Mouse (Mus musculus): Measurements from ENCODE around the gene Itm2c.

The Itm2c gene

DNA sequence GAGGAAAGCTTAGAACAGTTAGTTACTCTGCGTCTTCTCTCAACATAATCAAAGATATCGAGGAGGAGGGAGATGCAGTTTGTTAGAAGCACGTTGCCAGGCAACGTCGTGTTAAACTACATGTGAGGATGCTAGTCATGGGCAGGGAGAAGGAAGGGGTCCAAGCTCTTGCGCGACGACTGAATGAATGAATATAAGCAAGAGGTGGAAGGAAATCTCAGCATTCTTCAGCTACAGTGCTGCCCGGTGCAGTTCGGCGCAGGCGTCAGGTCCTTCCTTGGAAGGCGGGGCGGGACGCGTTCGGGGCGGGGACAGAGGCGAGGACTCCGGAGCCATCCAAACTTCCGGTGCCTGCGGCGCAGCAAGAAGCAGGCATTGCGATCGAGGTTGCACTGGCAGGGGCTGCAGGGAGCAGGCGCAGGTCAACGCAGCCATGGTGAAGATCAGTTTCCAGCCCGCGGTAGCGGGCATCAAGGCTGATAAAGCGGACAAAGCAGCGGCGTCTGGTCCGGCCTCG is at the start of gene Itm2c:
Gene Itm2c (plus strand): TSS at position 51 of the 517 bp plus-strand sequence.
- DNase-seq (ENCODE audit: low read depth, low spot score) = peak; percentile 89

DNA sequence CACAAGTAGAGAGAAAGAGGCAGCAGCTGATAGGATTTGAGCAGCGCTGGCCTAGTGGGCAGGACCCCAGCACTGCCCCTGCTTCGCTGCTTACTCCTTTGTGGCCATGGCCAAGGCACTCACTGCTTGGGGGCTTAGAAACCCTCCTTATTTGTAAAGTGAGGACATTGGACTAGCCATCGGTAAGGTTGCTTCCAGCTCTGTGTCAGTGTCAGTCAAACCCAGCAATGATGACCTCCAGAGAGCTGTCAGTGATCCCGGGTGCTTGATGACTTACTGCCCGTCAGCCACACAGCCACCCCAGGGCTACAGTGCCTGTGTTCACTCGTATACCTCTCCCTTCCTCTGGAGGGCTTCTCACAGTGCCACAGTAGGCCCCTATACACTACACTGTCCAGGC is 49.1 kb upstream of the Itm2c start:
- no peak for DNase-seq (ENCODE audit: low read depth, low spot score)

DNA sequence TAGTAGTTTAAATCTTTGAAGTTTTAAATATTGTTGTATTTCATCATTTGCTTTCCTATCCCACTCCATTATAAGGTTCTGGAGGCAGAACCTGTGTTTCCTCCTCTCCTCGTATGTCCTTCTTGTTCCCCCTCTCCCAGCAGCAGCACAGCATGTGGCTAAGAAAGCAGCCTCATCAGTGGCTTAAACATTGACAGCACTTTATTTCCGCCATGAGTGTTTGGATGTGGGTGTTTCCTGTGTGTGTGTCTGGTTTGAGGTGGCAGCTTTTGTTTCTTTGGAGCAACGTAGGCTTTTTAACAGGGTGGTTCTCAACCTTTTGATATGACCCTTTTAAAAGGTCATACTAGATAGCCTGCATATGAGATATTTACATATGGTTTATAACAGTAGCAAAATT is 48.6 kb upstream of the Itm2c start:
- no peak for DNase-seq (ENCODE audit: low read depth, low spot score)

DNA sequence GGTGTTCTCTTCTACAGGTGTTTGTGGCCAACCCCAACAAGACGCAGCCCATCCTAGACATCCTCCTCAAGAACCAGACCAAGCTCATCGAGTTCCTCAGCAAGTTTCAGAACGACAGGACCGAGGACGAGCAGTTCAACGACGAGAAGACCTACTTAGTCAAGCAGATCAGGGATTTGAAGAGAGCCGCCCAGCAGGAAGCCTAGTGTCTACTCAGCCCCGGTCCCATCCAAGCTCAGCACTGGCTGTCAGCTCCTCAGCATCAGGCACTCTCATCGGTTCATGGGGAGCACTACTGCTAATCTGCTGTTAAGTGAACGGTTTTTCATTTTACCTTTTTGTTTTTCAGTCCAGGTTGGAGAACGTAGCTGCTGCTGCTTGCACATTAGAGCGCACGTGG is 45.1 kb upstream of the Itm2c start:
- no peak for DNase-seq (ENCODE audit: low read depth, low spot score)

DNA sequence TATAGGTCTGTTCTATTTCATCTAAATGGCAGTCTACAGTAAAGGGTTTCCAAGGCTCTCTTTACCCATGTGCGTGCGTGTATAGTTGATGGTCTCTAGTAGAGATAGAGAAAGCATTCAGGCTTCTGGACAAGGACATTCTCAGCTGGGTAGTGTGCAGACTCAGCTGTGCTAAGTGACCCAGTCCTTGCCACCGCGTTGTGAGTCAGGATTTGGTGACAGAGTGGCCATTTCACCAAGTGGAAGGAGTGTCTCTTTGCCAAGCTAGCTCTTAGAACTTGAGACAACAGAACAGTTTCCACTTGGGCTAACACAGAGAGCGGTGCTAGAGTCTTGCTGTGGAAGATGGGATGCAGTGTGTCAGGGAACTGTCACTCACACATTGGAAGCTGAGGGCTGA is 43.2 kb upstream of the Itm2c start:
- no peak for DNase-seq (ENCODE audit: low read depth, low spot score)

DNA sequence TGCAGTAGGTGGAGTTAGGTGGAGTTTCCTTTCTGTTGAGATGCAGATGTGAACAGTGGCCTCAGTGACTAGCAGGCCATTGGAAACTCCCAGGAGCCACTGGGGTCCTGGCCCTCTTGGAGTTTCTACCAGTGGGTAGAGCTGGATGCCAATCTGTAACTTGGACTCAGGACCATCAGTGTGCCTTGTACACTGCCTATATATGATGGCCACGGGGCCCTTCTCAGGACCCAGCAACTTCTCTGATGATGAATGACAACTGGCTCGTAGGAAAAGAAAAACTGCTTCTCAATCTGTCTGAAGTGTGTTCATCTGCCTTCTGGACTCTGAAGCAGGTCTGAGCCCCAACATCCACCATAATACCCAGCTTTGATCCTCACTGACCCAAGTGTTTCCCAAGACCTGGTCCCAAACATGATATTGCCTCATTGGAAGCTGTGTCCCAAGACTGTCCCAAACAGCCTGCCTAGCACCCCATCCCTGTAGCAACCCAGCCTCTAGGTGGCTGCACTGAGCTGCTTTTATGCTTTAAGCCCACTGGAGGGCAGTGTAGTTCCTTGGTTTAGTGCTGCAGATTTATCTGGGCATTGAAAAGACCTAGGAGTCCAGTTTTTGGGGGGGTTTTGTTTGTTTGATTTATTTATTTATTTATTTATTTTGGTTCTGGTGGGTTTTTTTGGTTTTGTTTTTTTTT is 40.9 kb upstream of the Itm2c start:
- peak; percentile 77 for DNase-seq (ENCODE audit: low read depth, low spot score)

DNA sequence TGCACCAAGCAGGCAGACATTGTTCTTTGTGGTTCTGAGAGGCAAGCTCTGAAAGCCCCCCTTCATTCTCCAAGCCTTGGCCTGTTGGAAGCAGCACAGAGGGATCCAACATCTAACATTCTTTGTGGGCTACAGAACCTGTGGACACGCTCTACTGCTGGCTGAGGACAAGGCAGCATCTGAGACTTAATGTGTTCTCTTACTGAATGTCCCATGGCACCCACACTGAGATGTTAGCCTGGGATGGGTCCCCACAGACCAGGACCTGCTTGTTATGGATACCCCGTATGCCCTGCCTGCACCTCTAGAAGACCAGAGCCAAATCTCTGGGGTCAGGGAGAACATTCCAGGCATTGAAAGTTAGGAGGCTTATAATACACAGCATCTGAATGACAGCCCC is 40.2 kb upstream of the Itm2c start:
- DNase-seq (ENCODE audit: low read depth, low spot score) = no peak

DNA sequence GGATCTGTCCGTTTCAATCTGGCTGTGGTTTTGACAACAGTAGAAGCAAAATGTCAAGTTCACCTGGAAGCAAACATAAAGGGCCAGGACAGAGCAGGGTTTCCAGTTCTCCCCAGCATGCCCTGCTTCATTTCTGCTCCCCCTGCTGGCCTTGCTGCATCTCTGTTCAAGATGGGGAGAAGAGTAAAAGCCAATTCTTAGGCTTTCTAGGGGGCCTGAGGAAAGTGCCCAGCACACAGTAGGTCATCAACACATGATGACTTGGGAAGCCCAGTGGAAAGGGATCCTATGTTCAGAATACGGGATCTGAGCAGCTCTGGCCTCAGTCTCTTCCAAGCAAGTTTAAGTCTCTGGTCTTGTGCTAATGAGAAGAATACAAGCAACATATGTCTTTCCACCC is 39.6 kb upstream of the Itm2c start:
- no peak for DNase-seq (ENCODE audit: low read depth, low spot score)

DNA sequence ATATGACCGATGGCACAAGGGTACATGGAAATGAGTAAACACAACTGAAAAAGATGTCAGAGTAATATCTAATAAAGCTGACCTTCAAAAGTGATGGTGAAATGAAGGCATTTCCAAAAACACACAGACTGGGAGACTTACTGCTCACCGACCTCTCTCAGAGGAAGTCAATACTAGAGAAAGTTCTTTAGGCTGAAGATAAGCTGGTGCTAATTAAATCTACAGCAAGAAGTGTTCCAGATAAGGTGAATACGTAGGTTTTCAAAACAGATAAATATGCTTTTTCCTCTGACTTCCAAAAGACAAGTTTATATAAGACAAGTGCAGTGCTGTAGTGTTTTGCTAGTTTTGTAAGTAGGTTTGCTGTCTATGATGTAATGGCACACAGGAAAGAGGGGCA is 37.8 kb upstream of the Itm2c start:
- no peak for DNase-seq (ENCODE audit: low read depth, low spot score)

DNA sequence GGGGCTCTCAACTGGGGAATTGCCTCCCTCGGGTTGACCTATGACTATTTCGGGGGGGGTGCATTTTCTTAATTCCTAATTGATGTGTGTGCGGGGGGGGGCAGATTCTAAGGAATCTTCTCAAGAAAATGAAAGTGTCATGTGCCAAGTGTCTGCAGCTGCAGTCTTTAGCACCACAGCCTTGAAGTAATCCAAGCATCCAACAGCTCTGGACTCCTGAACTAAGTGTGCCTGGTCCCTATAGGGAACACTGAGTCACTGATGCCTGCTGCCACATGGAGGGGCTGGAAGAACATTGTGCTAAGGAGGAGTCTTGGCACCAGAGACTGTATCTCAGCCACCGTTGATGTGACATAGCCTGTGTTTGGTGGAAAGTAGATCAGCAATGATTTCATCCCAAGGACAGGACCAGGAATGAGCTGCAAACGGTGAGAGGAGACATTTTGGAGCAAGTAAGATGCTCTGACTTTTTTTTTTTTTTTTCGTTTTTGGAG is 36.8 kb upstream of the Itm2c start:
- no peak for DNase-seq (ENCODE audit: low read depth, low spot score)

DNA sequence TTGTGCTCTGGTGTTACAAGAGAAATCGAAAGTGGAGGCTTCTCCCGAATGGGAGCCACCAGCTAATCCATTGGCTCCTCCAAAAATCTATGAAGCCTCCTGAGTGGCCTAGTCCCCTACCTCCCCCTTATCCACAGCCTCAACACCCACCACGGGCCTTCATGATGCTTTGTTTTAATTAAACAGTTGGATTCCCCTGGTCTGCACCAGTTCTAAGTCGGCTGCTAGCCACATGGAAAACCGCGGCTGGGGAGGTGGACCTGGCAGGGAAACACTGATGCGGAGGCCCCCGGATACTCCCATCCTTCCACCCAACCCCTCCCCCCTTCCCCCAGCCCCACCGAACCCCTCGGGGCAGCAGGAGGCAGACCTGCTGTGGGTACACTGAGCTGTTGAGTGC is 29.7 kb upstream of the Itm2c start:
- no peak for DNase-seq (ENCODE audit: low read depth, low spot score)

DNA sequence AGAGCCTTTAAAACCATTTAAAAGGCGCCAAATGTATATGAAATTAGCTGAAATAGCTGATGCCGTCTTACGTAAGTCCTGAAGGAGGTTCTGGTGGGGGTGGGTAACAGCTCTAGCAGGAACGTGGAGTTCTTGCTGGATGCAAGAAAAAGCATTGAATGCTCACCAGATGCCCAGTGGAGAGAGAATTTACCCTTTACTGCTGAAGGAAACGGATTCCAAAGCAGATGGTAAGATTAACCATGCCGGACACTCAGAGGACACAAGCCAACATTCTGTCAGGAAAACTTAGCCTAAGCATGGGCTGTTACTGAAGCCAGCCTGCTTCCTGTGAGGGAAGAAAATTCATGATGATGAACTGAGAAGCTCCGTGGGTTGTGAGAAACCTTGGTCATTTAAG is 24.1 kb upstream of the Itm2c start:
- no peak for DNase-seq (ENCODE audit: low read depth, low spot score)

DNA sequence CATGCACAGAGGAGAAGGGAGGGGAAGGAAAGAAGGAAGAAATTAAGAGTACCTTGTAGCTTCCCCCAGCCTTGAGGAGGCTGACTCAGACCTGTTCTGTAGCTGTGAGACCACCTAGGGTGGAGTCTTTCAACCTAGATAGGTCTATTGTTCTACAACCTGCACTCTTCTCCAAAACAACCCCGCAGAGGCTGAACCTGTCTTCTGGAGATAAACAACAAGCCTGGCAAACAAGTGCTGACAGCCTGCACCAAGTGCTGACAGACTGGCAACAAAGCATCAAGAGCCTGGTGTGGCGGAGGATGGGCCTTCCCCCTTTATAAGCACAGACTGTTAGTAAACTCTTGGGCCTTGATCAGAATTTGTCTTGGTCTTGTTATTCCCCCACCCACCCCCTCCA is 23.5 kb upstream of the Itm2c start:
- no peak for DNase-seq (ENCODE audit: low read depth, low spot score)

DNA sequence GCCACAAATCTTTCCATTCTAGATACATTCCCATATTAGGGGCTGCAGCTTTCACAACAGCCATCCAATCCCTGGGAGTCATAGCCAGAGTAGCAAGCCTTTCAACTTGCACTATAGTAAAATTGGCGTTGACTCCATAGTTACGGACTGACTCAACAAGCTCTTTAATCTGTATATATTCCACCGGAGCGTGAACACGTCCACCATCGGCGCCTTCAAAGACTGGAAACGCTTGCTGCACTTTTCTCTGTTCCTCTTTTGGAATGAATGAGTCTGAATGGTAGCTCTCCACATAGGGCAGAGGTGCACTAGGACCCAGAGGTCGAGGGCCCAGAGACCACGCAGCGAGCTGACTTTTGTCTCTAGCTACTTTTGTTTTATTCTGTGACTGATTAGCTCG is 12.1 kb upstream of the Itm2c start:
- DNase-seq (ENCODE audit: low read depth, low spot score) = no peak

DNA sequence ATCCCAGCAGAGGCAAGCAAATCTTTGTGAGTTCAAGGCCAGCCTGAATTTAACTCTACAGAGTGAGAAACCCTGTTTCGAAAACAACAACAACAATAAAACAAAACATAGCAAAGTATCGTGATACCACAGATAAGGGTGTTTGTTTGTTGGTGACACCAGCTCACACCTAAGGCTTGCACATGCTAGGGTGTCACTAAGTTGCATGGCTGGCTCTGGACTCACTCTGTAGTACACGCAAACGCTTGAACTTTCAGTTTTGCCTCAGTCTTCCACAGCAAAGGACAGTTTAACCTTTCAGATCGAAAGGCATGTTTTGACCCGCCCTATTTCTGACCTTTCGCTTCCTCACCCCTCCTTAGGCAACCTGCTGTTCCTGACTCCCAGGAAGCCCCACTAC is 6.9 kb upstream of the Itm2c start:
- no peak for DNase-seq (ENCODE audit: low read depth, low spot score)

DNA sequence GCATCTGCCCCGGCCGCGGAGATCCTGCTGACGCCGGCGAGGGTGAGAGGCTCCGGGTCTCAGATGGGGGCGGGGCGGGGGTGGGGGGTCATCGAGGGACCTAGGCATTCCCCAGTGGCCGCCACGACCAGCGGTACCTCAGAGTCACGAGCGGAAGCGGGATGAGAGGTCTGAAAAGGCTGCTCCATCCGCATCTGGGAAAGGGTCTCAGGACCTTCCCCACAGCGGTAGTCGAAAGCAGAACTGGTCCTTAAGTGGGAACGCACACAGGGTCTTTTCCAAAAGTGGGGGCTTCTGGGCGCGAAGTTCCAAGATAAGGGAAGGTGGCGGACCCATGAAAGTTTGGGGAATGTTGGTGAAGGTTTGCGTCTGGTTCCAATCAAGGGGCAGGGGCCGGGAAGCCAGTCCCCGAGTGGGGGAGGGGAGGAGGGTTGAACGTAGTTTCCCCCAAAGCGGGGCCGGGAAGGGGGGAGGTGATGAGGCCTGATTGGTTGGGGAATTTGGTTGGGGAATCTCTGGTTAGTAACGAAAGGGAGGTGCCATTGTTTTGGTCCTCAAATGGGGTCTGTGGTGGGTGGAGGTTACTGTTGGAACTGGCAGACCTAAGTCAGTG is 773 bp downstream of the Itm2c start:
- DNase-seq (ENCODE audit: low read depth, low spot score) = peak; percentile 51

DNA sequence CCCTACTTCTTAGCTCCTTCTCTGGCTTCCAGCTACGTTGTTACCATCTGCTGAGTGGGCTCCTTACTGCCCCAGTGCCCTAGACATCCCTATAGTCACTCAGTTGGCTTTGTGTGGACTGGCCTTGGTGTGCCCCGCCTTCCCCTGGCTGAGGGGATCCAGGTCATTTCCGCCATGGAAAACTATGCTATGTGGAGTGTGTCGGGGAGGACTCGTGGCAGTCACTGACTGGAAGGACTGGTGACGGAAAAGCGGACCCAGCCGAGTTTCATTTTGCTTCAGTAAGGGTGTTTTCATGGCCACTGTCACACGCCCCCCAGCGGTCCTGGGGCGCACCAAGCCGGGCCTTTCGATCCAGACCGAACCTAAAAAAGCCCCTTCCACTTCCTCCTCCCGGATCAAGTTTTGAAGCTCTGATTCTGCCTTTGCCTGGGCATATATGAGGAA is 1.3 kb downstream of the Itm2c start:
- DNase-seq (ENCODE audit: low read depth, low spot score) = peak; percentile 47

DNA sequence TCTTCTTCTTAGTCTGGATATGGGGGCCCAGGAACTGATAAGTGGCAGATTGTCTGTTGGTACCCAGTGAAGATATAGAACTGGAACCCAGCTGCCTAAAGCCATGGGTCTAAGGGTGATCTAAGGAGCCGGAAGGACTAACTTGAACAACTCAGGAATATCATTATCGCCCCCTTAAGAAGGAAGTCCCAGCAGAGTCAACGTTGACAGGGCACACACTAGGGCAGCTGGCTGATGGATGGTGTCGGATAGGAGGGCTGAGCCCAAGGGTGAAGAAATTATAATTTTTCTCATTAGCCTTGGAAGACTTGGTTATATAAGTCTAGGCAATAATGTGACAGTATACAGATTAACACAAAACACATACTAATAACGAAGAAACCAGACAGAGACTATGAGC is 2.0 kb downstream of the Itm2c start:
- DNase-seq (ENCODE audit: low read depth, low spot score) = no peak

DNA sequence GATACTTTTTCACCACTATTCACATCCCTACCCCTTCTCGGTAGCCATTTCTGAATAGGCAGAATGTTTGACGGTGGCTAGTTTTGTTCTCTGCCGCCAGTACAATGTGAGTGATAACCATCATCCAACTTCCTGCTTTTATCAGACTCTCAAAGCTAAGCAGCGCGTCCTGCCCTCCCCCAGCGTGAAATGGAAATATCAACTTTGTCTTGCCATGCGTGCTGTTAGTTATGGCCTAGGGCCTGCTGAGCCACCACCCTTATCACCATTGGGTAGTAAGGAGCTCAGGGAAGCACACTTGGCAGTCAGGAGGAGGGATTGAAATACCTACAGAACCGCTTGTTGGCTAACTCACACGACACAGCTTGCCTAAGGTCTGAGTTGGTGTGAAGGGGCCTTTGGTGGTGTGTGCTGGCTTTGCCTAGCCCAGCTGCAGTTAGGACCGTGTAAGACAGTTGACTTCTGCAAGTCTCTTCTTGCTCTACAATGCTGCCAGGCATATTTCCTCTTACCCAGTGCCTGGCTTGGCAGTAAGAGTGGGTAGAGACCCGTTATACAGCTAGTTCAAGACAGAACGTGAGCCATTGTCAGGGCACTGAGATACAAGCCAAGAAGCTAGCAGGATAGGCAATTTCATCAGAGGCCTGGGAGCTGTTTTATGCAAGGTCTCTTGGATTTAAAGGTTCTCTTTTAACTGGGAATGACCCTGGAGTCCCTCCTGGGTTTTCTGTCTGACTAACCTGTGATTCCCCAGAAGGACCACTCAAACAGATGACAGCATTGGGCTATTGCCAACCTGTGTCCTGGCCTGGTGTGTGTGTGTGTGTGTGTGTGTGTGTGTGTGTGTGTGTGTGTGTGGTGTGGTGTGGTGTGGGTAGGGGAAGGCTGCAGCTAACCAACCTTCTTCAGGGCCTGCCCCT is 3.0 kb downstream of the Itm2c start:
- no peak for DNase-seq (ENCODE audit: low read depth, low spot score)

DNA sequence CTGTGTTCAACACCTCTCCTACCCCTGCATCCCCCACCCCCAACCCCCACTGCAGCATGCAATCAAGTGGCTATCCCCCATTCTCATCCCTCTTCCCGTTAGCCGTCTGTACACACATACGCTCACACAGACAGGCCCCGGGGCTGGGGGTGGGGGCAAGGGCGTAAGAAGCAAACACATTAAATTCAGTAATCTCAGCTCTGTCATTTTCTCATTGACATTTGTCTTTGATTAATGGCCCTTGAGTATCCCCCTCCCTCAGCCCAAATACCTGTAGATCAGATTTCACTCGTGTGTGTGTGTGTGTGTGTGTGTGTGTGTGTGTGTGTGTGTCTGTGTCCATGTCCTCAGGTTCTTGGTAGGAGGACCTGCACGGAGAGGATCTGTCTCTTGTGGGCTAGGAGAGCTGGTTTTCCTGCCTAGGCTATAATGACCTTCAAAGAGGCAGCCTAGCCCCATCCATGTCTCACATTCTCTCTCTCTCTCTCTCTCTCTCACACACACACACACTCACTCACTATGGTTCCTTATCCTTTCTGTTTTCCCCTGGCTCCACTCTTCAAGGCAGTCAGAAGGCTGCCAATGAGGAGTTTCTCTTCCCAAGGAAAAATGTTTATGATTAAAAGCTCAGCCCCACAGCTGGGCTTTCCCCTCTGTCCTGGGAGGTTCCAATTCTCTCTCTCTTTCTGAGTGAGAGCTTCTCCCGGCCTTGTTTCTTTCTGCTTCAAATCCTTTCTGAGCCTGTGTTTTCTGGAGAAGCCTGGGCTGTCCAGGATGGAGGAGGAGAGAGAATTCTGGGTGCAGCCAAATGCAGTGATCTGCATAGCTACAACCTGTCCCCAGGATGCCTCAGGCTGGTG is 4.0 kb downstream of the Itm2c start:
- DNase-seq (ENCODE audit: low read depth, low spot score) = no peak

DNA sequence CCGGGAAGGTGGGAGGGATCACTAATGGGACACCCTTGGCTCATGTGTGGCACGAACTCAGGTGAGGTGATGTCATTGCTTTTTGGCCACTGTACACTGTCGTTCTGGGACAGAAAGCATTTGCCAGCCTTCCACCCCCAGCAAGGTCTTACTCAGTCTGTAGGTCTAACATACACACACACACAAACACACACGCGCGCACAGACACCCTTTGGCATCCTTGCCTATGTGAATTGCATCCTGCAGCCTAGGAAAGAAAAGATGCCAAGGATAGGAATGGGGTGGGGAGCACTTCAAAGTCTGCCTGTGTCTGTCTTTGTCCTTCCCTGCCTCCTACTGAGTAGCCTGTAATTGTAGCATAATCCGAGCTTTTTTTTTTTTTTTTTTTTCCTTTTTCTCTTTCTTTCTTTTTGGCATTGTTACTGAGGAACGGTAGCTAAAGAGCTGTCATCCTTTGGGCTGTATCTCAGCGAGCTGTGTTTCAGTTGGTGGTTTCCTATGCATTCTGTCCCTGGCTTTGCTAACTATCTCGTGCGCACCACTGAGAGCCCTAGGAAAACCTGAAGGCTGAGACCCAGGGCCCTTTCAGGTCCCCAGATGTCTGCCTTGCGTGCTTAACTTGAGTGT is 4.8 kb downstream of the Itm2c start:
- DNase-seq (ENCODE audit: low read depth, low spot score) = no peak

All from ZHBTc4 (cell line).